Mouse (Mus musculus): ENCODE measurements around the gene Rhot2.

The Rhot2 gene

DNA sequence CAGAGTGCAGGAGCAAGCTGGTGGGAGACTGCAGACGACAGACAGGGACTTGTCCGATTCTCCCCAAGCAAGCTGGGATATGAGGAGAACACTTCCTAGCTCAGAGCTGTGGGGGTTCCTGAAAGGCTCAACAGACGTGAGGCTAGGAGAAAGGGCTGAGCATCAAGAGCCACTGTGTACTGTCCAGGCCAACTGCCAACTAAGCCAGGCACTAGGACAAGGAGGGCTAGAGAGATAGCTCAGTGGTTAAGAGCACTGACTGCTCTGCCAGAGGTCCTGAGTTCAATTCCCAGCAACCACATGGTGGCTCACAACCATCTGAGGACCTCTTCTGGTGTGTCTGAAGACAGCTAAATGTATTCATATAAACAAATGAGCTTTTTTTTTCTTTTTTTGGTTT, 2.1 kb downstream of the Rhot2 start:
- no peak for DNase-seq (ENCODE audit: low spot score in 2 of 2)

DNA sequence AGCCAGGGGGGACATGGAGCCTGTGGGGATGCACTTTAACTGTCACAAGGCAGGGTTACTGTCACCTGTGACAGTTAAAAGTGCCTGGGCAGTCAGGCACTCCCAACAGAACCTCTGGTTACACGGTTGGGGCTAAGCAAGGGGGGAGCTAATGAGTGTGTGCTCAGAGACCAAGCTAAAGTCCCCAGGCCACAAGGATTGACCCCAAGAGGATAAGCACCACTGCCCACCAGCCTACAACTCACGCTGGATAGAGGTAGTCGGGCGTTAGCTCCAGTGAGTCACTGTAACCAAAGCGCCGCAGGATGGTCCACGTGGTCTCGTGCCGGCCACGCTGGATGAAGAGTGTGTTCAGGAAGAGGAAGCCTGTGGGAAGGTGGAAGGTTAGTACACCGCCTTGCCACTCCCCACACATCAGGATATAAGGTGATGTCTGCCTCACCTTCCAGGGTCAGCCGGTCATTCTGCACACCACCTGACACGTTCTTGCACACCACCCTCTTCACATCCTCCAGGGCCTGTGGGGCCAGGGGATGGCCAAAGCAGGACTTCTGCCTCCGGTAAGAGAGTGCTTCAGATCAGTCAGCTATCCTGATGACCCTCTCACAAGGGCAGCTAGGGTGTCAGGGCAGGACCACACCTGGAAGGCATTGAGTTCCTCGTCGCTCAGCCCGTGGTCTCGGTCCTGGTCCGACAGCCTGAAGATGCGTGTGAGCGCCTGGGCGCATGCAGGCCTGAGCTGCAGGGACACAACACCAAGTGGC, 3.4 kb downstream of the Rhot2 start, which contains the start of gene Gm20683:
Gene Gm20683 (minus strand): TSS at position 647 of the 764 bp plus-strand sequence.
- DNase-seq (ENCODE audit: low spot score in 2 of 2), result no peak

DNA sequence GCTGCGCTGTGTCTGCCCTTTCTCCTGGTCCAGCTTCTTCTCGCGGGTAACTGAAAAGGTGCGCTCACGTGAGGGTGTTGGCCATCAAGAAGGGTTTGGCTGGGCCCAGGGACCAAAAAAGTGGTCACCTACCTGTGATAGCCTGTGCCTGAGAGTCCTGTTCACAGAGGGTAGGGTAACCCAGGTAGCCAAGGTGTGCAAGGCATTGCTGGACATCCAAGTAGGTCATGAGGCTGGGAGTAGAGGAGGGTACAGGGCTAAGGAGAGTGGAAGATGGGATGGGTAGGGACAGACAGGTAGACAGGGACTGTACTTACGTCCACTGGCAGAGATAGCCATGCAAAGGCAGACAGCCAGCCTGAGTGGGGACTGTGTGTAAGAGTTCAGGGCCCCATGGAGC, 4.1 kb downstream of the Rhot2 start:
- DNase-seq (ENCODE audit: low spot score in 2 of 2), result no peak

DNA sequence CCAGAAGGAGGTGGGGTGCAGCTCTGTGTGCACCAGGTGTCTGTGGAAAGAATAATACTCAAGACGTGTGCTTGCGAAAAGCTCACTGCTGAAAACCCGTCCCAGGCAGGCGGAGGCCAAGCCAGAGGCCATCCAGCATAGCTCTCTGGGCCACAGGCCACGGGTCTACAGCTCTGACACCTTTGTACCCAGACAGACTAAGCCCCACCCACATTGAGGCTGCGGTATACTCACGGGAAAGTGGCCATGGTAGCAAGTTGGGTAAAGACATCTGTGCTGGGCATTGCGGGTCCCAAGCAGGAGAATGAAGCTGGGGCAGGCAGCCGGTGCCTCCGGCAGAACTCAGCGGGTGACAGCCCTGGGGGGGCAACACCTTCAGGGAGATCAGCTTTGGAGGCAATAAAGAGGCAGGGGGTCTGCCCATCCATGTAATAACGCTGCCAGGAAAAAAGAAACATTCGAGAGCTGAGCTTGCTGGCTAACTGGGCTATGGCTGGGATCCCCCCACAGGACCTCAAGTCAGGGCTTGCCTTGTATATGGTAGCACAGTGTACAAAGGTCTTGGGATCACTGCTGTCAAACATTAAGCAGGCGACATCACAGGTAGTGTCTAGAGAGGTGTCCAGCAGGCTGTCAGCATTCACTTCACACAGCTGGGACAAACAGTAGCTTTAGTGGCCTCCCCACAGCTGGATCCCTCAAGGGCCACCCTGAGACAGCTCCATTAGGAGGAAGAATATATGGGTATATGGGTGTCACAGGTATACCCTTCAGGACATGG, 5.0 kb downstream of the Rhot2 start:
- no peak for DNase-seq (ENCODE audit: low spot score in 2 of 2)

DNA sequence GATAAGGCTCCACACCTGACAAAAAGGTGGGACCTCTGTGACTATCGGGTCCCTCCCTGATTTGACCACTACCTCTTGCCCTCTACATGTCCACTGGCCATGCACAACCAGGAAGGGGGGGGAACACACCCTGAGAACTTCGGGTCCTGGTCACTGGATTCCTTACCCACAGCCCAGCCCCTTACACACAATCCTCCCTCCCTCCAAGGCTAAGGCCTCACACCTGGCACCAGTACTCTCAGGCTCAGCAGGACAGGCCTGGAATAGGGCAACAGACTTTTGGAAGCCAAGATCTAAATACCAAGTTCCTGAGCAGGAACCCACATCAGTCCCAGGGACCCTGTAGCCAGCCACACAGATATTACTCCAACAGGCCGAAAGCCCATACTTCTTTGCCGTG, 5.7 kb downstream of the Rhot2 start:
- DNase-seq (ENCODE audit: low spot score in 2 of 2), result no peak

DNA sequence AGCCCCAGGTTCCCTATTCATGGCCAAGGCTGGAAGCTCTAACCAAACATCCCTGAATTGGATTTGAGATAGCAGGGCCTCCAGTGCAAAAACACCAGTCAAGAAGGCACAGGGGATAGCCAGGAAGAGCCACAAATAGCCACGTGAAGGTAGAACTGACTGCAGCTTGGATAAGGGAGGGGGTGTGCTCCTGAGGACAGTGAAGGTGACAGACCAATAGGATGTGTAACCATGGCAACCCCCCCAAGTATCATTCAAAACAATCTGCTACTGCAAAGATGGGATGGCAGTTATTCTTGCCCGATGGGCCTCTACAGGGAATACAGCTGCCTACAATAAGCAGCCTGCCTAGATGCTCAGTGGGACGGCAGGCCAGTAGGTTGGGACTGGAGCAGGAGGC, 7.1 kb downstream of the Rhot2 start:
- DNase-seq (ENCODE audit: low spot score in 2 of 2), result no peak

DNA sequence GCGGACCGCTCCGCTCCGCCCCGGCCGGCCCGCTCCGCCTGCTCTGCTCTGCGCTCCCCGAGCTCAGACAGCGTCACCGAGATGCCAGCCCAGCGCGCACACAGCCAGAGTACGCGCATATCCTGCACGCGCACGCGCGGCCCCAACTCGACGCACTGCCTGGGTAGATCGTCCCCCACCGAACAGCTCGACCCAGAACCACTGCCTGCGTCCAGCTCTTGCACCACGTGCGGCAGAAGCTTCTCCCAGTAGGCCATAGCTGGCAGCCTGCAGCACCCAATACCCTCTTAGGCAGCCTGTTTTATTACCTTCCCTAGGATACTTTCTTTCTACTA, 7.6 kb downstream of the Rhot2 start, which contains the start of gene Rhbdl1:
Gene Rhbdl1 (minus strand): TSS at position 220 of the 335 bp plus-strand sequence.
- peak; percentile 67 to 72 for DNase-seq (ENCODE audit: low spot score in 2 of 2)

DNA sequence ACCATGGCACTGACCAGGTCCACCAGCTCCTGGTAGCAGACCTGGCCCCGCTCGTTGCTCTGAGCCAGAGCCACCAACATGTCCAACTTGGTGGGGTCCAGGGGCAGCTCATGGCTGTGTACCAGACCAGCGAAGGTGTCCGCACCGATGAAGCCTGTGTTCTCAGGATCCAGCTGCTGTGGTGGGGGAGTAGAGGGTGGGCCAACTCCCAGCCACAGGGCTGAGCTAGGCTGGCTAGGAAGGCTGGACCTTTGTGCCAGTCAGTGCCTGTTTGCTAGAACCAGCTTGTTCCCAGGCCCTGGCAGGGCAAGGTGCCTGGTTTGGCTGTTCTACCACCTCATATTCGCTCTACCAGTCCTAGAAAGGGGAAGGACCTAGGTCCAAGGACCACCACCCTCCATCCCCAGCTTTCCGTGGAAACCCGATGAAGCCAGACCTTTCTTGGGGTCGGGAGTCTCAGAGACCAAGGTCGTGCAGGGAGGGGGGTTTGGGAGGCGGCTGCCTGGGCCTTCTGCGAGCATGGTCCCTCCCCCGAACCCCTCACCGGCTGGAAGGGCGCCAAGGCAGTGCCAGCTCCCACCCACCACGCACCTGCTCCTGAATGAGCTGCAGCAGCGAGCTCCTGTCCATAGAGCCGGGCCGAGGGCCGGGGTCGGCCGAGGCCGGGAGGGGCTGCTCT, 8.1 kb downstream of the Rhot2 start:
- DNase-seq (ENCODE audit: low spot score in 2 of 2), result no peak

DNA sequence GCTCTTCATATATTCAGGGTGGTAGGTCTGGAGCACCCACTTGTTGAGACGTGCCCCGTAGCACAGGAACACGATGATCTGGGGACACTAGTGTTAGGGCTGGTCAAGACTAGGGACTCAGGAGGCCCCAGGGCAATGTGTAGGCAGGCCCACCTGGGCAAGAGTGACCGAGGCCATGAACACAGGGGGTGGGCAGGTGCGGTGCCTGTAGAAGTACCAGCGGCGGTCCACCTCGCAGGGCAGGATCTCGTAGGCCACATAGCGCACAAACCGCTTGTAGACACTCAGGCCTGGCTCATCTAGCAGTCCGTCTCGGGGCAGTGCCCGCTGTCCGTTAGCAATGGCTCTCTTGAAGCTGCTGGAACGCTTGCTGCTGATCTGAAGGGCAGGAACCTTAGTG, 8.8 kb downstream of the Rhot2 start:
- no peak for DNase-seq (ENCODE audit: low spot score in 2 of 2)

DNA sequence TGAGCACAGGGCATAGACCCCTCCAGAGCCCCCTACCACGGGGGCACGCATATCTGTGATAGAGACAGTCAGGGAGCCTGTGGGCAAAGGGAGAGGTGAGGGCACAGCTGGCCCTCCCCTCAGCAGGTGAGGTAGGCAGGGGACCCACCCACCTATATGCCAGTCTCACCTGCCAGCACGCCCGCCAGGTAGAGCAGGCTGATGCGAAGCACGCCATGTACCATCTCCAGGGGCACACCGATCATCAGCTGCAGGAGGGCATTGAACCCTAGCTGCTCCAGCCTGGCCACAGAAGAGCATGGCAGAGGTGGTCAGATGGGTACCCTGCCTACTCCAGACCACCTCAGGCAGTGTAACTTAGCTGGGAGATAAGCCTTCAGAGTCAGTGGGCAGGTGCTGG, 9.3 kb downstream of the Rhot2 start:
- no peak for DNase-seq (ENCODE audit: low spot score in 2 of 2)

DNA sequence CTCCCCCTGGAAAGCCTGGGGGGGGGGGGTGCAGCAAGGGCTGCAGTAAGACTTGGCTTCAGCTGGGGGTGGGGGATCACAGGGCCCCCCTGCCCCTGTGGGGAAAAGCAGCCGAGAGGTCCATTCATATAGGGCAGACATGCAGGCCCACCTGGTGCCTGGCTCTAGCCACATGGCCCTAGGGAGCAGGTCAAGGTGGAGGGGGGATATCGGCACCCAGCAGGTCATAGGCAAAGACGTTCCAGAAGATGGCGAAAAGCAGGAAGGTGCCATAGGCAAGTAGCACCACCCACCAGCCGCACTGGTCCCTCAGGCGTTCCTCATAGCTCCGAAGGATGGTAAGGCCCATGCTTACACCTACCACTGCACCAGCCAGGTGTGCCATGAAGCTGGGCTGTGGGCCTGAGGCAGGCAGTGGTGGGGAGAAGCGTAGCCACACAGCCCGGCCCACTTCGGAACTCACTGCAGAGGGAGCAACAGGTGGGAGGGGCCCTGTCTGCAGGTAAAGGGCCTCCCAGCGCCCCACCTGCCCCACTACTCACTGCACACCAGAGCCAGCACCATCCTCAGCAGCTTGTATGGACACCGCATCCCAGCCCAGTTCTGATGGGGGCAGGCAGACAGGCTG, 9.9 kb downstream of the Rhot2 start:
- no peak for DNase-seq (ENCODE audit: low spot score in 2 of 2)

DNA sequence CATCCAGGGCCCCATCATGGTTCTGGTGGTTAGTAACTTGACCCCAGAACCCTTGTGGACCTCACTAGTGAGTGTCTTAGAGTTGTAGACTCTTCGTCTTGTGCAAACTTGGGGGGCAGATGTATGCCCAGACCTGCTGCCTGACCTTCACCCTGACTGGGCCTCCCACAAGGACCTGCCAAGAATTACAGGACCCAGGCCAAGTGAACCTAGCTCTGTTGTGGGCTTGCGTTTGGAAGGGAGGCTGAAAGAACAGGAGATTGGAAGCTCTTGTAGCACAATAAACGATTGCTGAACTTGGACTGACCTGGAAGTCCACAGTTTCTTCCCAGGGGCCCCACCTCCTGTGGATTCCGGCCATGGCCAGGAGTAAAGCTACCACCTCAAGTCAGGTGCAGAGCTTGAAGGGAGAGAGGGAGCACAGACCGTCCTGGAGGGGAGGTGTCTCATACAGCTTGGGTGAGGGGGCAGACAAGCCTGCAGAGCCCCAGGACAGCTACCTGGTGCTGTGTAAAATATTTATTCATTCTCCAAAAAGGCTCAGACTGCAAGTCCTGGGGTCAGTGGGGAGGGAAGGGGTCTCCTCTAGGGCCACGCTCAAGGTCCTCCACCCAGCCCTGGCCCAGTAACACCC, 10.6 kb downstream of the Rhot2 start:
- no peak for DNase-seq (ENCODE audit: low spot score in 2 of 2)

DNA sequence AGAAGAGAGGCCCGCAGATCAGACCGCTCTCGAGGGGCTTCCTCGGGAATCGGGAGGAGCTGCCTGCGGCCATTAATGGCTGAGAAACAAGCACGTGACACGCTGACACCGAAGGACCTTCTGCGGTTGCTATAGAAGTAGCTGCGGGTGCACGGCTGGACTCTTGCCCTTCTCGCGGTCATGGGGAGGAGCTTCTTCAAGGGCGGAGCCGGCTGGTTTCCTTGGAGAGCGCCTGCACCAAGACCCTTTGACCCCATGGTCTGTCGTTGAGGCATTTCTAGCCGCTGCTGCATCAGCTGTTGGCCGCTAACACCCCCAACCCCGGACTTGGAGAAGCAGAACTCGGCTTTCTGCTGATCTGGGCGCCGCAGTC, 11.4 kb downstream of the Rhot2 start, which contains the start of gene Stub1:
Gene Stub1 (minus strand): TSS at position 114 of the 373 bp plus-strand sequence.
- peak in 1 of 2 experiments; percentile 77 for DNase-seq (ENCODE audit: low spot score in 2 of 2)

DNA sequence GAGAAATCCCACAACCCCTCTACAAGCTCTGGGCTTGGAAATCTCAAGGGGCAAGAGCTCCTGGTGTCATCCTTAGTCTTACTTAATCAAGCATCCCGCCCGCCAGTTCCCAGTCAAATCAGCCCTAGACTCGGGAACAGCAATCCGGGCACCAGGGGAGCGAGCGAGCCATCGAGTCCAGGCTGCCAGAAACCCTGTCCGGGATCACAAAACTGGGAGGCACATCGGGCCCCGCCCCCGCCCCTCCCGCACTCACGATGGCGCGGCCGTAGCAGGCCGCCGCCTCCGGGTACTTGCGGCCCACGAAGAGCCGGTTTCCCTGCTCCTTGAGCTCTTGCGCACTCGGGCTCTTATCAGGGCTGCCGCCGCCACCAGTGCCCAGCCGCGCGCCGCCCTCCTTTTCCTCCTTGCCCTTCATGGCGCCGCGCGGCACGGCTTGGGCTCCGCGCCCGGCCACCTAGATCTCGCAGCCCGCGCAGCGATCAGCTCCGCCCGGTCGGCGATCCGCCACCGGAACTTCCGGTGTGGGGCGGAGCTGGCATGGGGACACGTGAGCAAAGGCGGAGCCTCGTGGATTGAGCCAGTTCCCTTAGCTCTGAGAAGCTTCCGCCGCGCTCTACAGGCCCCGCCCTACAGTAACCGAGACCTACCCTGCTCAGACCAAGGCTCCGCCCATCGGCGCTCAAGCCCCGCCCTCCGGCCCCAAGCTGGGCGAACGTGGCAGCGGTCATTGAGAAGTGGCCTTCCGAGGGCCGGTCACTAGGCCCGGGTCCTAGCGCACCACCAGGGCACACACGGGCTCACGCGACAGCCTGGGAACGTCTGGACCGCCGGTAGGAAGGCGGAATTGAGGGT, 12.0 kb downstream of the Rhot2 start:
- DNase-seq (ENCODE audit: low spot score in 2 of 2), result peak; percentile 95 to 96

DNA sequence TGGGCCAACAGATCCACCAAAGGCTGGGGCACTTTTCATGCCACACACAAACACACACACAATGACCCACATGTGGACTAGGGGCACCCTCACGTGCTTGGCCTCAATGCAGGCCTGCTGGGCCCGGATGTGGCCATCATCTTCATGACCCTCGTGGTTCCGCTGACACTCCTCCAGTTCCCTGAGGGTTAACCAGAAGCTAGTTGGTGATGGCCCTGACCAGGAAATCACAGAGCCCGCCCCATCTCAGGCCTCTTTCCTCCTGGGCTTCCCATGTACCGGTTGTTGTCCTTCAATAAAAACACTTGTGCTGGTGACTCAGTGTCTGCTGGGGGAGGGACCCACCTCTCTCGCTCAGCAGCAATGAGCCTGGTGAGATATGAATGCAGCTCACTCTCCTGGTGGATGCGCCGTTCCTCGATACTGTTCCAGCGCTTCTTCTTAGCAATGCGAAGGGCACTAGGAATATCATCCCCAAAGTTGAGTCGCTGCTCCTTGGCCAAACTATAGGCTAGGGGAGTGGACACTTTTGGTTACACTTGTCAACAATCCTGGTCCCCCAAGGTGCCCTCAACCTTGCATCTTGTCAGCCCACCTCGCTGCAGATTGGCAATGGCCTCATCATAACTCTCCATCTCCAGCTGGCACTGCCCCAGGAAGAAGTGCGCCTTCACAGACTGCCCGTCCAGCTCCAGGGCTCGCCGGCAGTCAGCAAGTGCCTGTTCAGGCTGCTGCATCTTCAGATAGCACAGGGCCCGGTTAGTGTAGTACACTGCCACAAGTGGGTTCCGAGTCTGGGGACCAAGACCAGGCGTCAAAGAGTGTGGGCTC, 13.0 kb downstream of the Rhot2 start:
- DNase-seq (ENCODE audit: low spot score in 2 of 2), result no peak

DNA sequence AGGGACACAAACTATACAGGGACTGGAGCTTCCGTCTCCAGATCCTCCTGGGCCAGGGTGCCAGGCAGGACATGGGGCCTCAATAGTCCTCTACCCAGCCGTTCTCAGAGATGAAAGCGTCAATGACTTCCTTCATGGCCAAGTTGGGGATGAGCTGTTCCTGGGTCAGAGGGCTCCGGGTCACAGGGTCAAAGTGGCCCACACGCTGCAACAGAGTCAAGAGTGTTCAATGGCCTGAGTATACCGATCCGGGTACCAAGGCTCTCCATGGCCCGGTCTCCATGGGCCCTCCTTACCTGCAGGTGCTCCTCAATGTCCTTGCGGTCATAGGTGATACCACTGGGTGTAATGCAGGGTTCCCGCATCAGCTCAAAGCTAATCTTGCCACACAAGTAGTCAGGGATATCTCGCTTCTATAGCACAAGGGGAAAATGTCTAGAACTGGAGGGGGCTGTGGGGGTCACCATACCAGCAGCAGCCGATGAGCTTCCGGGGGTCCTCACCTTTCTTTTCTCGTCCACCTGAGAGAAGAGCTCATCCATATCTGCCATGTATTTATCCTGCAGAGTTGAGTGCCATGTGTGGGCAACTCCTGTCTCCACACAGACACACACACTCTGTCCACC, 13.7 kb downstream of the Rhot2 start:
- DNase-seq (ENCODE audit: low spot score in 2 of 2), result no peak

DNA sequence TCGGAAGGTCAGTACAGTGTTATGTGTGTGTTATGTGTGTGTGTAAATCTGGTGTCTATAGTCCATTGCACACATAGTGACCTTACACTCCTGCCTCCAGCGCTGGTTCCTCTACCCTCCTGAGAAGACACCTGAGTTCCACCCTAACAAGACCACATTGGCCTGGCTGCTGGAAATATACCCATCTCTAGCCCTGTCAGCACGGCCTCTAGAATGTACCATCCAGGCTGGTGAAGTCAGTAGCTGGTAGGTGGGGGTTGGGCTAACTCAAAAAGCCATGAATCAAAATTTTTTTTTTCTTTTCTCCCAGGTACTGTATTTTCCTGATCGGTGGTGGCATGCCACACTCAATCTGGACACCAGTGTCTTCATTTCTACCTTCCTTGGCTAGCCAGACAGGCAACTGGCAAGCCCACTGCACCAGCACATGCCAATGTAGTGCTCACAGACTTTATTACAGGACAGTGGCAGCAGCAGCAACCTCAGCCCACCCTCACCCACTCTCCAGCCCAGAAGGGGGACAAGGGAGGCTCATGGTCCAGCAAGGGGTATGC, 14.4 kb downstream of the Rhot2 start:
- no peak for DNase-seq (ENCODE audit: low spot score in 2 of 2)

DNA sequence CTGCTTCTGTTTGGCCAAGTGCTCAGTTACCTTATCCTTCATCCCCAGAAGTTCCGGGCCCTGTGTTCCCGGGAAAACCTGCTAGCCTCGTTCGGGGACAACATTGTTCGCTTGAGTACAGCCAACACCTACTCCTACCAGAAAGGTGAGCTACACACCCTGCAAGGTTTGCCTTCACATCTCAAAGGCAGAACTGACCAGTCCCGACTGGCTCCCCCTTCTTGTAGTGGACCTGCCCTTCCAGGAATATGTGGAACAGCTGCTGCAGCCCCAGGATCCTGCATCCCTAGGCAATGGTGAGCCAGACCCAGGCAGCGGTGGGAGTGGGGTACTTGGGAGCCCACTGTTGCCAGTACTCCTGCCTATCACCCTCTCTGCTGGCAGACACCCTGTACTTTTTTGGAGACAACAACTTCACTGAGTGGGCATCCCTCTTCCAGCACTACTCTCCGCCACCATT, 15.1 kb downstream of the Rhot2 start:
- DNase-seq (ENCODE audit: low spot score in 2 of 2), result no peak
